Mouse (Mus musculus) heart, adult 2 months (tissue): ENCODE results near the gene Itga11.

ENCODE experiments used
- CTCF ChIP-seq: fragments of 200-600 bp; IDR thresholded peaks from 2 replicates; pipeline ENCODE4 v1.8.1; 2022; ENCODE audit warnings: antibody characterized with exemption, mild to moderate bottlenecking, moderate library complexity
- POLR2A ChIP-seq: fragments of 200-500 bp; IDR thresholded peaks from 2 replicates; pipeline ENCODE4 v1.6.1; 2011; ENCODE audit warnings: mild to moderate bottlenecking, low read depth, low read length, control low read depth; ENCODE audit not compliant: insufficient read depth

DNA sequence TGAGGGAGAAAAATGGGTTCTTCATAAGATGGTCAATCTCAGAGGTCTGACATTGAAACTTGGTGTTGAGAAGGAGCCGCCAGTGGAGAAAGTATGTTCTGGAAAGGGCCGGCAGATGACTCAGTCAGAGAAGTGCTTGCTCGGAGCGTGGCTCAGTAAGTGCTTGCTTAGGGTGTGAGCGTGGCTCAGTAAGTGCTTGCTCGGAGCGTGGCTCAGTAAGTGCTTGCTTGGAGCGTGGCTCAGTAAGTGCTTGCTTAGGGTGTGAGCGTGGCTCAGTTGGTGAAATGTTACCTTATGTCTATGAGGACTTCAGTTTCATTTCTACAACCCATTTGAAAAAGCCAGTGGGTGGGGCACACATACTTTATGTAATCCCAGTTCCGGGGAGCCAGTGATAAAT is 12.1 kb downstream of the Itga11 start:
- no peak for TF ChIP-seq POLR2A
- no peak for TF ChIP-seq CTCF
